Mouse (Mus musculus) bone marrow macrophage, adult 2 months (primary cell): Measurements from ENCODE around the gene Pten.

ENCODE experiments used
- CTCF ChIP-seq: IDR thresholded peaks from 2 replicates; pipeline ENCODE4 v1.5.1; 2012; ENCODE audit warnings: low read depth, mild to moderate bottlenecking, low read length, moderate library complexity
- POLR2A ChIP-seq: IDR thresholded peaks from 2 replicates; pipeline ENCODE4 v1.6.1; 2012; ENCODE audit warnings: mild to moderate bottlenecking, low read depth, low read length, borderline replicate concordance

- TF ChIP-seq POLR2A = no peak
- TF ChIP-seq CTCF = no peak
Observed at GRCm38 (mm10) chr19:32873904-32874637, 116.8 kb downstream of the Pten start.
